Mouse (Mus musculus) WW6 (cell line): ENCODE measurements around the gene Tesmin.

Experiments
- DNase-seq: peaks from one replicate; pipeline ENCODE4 v3.0.0-alpha.2; 2013; ENCODE audit warnings: low read depth, low spot score

Tesmin gene

GRCm38 (mm10) chr19:3392384-3392783 is 3.7 kb downstream of the Tesmin start:
- no peak for DNase-seq

DNA sequence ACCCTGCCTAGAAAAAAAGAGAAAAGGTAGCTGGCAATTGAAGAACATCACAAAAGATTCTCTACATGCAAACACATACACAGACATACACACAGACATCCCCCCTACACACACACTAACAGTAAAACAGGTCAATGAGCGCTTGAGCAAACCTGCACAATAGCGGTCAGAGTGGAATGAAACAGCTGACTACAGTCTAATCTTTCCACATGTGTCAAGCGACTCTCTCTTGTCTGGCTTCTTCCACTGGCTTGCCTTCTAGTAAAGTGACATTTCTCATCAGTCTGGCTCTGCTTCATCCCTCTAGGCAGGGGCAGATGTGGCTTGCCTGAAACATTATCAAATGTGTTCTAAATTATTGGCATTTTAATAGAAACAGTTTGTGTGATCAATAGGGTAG is 5.6 kb downstream of the Tesmin start:
- DNase-seq: no peak

DNA sequence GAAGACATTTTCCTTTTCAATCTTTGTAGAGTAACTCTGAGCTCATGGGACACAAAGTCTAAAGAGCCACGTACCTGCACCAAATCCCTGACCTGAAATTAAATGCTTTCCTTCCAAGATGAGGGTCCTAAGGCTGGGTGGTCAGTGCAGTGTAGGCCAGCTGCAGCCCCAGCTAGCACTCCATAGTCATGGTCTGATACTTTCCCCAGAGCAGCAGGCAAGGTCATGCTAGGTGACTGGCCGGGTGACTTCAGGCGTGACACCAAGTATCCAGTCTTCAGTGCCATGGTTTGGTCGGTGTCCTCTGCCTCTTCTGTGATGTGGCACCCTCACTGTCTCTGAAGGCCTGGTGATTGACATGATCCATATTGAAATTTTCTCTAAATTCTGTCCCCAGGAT is 11.4 kb downstream of the Tesmin start:
- no peak for DNase-seq

GRCm38 (mm10) chr19:3401504-3401903 is 12.8 kb downstream of the Tesmin start:
- DNase-seq: no peak

DNA sequence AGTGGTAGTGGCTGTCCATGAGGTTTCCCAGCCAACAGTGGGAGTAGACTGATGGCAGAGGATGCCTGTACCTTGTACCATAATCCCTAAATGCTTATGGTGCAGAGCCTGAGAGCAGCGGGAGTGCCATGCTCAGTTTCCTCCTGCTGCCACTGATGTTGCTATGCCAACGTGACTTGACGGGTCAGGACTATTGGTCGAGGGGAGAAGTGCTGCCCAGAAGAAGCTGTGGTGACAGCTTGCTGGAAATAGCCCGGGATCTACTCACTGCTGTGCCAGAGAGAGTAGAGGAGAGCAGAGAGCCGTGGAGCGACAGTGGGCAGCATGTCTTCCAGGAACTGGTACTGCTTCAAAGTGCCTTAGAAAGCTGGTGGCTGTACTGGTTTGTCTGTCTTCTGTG is 13.3 kb downstream of the Tesmin start:
- no peak for DNase-seq

- no peak for DNase-seq
Observed at GRCm38 (mm10) chr19:3402390-3402789, 13.7 kb downstream of the Tesmin start.

DNA sequence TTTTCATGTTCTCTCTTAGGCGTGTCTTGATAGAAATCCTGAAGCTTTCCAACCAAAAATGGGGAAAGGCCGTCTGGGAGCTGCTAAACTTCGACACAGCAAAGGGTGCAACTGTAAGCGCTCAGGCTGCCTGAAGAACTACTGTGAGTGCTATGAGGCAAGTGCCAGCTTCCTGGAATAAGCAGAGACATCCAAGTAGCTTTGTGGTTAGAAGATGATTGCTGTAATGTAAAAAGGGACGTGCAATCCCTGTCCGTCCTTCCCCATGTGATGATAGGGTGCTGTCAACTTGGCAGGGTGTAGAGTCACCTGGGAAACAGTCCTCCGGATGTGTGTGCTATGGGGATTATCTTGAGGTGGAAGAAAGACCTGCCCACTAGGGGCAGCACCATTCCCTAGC is 15.4 kb downstream of the Tesmin start:
- no peak for DNase-seq

GRCm38 (mm10) chr19:3405531-3406281 is 17.0 kb downstream of the Tesmin start:
- DNase-seq: no peak

- DNase-seq: no peak
Observed at GRCm38 (mm10) chr19:3414268-3414733, 25.6 kb downstream of the Tesmin start, which contains the start of gene Gal. TSS of gene Gal (minus strand) at chr19:3414544.

DNA sequence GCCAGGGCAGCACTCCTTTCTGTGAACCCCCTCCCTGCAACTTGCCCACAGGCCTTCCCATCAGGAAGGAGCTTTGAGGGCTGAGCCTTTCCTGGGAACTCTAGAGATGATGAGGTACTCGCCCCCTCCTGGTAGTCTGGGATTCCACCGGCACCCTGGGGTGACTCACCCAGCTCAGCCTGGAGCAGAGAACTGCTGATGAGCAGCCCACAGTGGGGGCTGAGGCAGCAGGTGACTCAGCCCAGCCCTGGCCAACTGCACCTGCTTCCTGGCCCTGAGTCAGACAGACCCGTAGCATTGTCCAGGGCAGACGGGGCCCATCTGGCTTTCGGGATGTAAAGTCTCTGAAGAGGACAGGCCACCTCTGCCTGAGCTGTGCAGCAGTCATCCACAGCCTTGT is 30.6 kb downstream of the Tesmin start:
- DNase-seq: no peak

DNA sequence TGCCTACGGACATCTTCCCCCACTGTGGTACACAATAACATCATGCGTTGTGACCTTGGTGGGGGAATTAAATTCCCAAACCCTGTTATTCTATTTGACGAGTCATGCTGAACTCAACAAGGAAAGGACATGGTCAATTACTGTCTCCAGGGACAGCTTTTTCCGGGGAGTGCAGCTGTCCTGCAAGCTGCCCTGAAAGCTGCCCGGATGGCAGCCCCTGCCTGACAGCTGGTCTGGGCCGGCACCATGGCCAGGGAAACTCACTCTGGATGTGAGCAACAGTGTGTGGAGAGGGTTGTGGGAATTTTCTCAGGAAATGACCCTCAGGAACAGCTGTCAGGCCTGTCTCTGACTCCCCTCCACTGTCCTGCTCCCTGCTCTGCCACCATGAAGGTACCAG is 33.8 kb downstream of the Tesmin start:
- DNase-seq: no peak

DNA sequence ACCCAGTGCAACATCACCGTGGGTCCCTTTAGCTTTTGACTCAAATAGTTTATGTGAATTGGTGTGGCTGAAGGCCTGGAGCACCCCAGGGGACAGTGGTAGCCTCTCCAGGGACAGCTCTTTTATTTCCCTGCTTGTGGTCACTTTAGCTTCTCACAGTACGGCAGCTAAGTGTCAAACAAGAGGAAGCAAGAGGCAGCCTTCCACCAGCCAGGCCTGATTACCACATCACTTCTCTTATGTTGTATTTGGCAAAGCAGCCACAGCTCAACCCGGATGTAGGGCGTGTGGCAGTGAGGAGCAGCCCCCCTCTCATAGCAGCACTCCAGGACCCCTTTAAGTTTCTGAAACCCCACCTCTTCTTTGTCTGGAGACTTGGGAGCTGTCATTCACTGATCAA is 34.3 kb downstream of the Tesmin start:
- DNase-seq: no peak

DNA sequence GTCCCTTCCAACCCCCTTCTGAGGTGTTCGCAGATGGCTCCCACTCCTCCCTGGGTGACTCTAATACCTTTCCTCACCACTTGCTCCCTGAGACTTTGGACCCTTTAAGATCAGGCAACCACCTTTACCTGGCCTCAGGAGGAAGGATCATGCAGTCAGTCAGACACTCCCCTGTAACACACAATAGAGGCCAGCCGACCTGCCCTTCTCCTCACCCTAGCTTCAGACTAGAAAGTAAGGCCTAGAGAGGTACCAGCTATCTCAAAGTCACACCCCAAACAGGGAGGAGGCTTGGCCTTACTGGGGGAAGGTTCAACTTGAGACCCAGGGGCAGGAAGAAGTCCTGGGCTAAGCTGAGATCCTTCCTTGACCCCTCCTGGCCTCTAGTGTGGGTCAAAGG is 35.6 kb downstream of the Tesmin start:
- DNase-seq: no peak

DNA sequence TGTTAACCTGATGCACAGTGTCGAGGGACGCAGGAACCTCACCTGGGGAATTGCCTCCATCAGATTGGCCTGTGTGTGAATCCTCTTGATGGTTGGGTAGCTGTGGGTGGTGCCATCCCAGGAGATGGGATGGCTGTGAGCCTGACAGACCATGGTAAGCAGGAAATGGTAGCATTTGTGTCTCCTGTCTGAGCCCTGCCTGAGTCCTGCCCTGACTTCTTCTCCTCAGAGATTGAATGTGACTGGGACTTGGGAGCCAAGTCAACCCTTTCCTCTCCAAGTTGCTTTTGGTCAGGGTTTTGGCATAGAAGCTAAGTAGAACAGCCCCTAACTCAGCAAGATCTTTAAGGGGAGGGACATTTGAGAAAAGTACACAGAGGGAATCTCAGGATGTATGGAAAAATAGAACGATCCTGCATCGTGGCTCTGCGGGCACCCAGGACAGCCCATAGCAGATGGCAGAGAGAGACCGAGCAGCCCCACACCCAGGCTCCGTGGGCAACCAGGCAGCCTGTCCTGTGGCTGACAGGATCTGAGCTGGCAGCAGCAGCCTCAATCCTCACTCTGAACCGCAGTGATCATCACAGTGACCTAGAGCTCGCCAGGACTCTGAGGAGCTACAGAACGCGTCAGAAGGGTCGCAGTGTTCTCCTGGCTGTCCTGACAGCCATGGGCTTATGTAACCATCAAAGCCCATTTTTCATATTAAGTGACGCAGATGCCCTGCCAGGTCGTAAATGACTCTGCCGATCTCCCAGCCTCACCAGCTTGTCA is 39.6 kb downstream of the Tesmin start:
- DNase-seq: no peak

GRCm38 (mm10) chr19:3429156-3429816 is 40.6 kb downstream of the Tesmin start:
- no peak for DNase-seq

DNA sequence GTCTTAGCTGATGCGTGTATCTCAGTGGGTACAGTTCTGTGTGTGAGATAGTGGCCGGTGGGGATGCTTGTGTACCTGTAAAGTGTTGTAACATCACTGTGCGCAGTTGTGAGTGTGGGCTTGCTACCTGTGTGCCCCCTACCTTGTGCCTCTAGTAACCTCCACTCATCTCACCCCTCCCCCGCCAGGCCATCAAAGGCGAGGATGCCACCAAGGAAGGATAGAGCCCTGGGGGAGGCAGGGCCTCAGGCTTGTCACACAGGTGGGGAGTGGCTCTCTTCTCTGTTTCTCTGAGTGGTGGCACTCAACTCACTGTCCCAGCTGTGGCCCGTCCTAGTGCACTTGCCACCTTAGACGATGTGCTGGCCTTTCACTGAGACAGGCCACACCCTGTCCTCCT is 42.4 kb downstream of the Tesmin start:
- DNase-seq: no peak

DNA sequence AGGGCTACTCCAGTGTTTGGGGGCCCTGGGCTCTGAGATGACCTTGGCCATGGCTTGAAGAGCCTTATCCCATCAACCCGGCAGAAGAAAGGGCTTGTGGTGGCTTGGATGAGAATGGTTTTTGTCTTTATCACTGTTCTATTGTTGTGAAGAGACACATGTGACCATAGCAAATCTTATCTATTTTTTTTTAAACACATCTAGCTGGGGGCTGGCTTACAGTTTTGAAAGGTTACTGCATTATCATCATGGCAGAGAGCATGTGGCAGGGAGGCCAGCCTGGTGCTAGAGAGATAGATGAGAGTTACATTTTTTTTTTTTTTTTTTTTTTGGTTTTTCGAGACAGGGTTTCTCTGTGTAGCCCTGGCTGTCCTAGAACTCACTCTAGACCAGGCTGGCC is 43.3 kb downstream of the Tesmin start:
- no peak for DNase-seq

GRCm38 (mm10) chr19:3434124-3434523 is 45.5 kb downstream of the Tesmin start:
- no peak for DNase-seq

- no peak for DNase-seq
Observed at GRCm38 (mm10) chr19:3434641-3435040, 46.0 kb downstream of the Tesmin start.

- no peak for DNase-seq
Observed at GRCm38 (mm10) chr19:3435824-3436223, 47.2 kb downstream of the Tesmin start.

- DNase-seq: peak; percentile 53
Observed at GRCm38 (mm10) chr19:3436840-3437239, 48.2 kb downstream of the Tesmin start.

GRCm38 (mm10) chr19:3437980-3438379 is 49.3 kb downstream of the Tesmin start:
- DNase-seq: no peak
